Mouse (Mus musculus): ENCODE measurements at regions not wholly inside any gene's neighbourhood (a gene's known extent, or its start where the extent isn't known, plus 50 kb on each side); places are given as distances from the start of the nearest gene placed in this dataset.

GRCm38 (mm10) chr12:70547199-70547598, 94.3 kb downstream of the Tmx1 start:
- no peaks in the 10 kb centered on the region for H3K36me3 ChIP-seq

GRCm38 (mm10) chr12:70549296-70549695, 96.4 kb downstream of the Tmx1 start:
- no peak overlapping the region for H3K4me3 ChIP-seq
- no peak overlapping the region for H3K4me2 ChIP-seq
- 79% methylated on average over 9 of the region's 9 CpGs for WGBS
- H3K9me3 ChIP-seq, result no peaks in the 10 kb centered on the region
- peaks cover 8% of the 10 kb centered on the region for H3K4me1 ChIP-seq
- no peaks in the 10 kb centered on the region for H3K27me3 ChIP-seq (replicated peaks)
- ATAC-seq (ENCODE audit: extremely low read depth, insufficient number of reproducible peaks, low FRiP score, low TSS enrichment), result no peak
- no peak overlapping the region for H3K27ac ChIP-seq (replicated peaks)
- H3K36me3 ChIP-seq, result no peaks in the 10 kb centered on the region
- H3K9ac ChIP-seq, result no peak overlapping the region

More at GRCm38 (mm10) chr12:70547199-70547598, 94.3 kb downstream of the Tmx1 start:
- no peak overlapping the region for H3K27ac ChIP-seq (replicated peaks)
- no peak overlapping the region for H3K4me2 ChIP-seq
- 63% methylated on average over 6 of the region's 6 CpGs for WGBS
- peaks cover 25% of the 10 kb centered on the region for H3K4me1 ChIP-seq
- H3K9me3 ChIP-seq, result no peaks in the 10 kb centered on the region
- no peak overlapping the region for H3K9ac ChIP-seq
- H3K4me3 ChIP-seq, result no peak overlapping the region
- no peak for ATAC-seq (ENCODE audit: extremely low read depth, insufficient number of reproducible peaks, low FRiP score, low TSS enrichment)
- H3K27me3 ChIP-seq (replicated peaks), result no peaks in the 10 kb centered on the region

- Histone ChIP-seq H3K9me3 (no peaks in the 10 kb centered on the region), H3K4me1 (peaks cover 29% of the 10 kb centered on the region), H3K9ac (no peak overlapping the region), H3K27ac (replicated peaks) (no peak overlapping the region), H3K27me3 (replicated peaks) (no peaks in the 10 kb centered on the region), H3K4me3 (no peak overlapping the region), H3K4me2 (no peak overlapping the region), H3K36me3 (no peaks in the 10 kb centered on the region)
- no peak for ATAC-seq (ENCODE audit: extremely low read depth, insufficient number of reproducible peaks, low FRiP score, low TSS enrichment)
- 84% methylated on average over 6 of the region's 6 CpGs for WGBS
Measured at GRCm38 (mm10) chr12:70553866-70554265, 101.0 kb downstream of the Tmx1 start.

- H3K9me3 ChIP-seq, result no peaks in the 10 kb centered on the region
- H3K27me3 ChIP-seq (replicated peaks), result no peaks in the 10 kb centered on the region
- no peak overlapping the region for H3K9ac ChIP-seq
- no peak overlapping the region for H3K4me3 ChIP-seq
- no peak overlapping the region for H3K4me2 ChIP-seq
- WGBS, result 72% methylated on average over 7 of the region's 7 CpGs
- no peak for ATAC-seq (ENCODE audit: extremely low read depth, insufficient number of reproducible peaks, low FRiP score, low TSS enrichment)
- no peaks in the 10 kb centered on the region for H3K36me3 ChIP-seq
- peaks cover 29% of the 10 kb centered on the region for H3K4me1 ChIP-seq
- H3K27ac ChIP-seq (replicated peaks), result no peak overlapping the region
Measured at GRCm38 (mm10) chr12:70554586-70554985, 101.7 kb downstream of the Tmx1 start.

- peak overlapping the region; percentile 70 for H3K27ac ChIP-seq (replicated peaks)
- no peaks in the 10 kb centered on the region for H3K36me3 ChIP-seq
- peaks cover 29% of the 10 kb centered on the region for H3K4me1 ChIP-seq
- 18% methylated on average over 3 of the region's 3 CpGs for WGBS
- H3K4me2 ChIP-seq, result no peak overlapping the region
- no peaks in the 10 kb centered on the region for H3K27me3 ChIP-seq (replicated peaks)
- H3K4me3 ChIP-seq, result no peak overlapping the region
- ATAC-seq (ENCODE audit: extremely low read depth, insufficient number of reproducible peaks, low FRiP score, low TSS enrichment), result no peak
- H3K9ac ChIP-seq, result no peak overlapping the region
- H3K9me3 ChIP-seq, result no peaks in the 10 kb centered on the region
Measured at GRCm38 (mm10) chr12:70555723-70556122, 102.8 kb downstream of the Tmx1 start.

- WGBS, result 23% methylated on average over 6 of the region's 6 CpGs
- no peak for ATAC-seq (ENCODE audit: extremely low read depth, insufficient number of reproducible peaks, low FRiP score, low TSS enrichment)
- peak overlapping the region; percentile 70 for H3K27ac ChIP-seq (replicated peaks)
Measured at GRCm38 (mm10) chr12:70556820-70557219, 103.9 kb downstream of the Tmx1 start.

GRCm38 (mm10) chr12:70563446-70563845, 110.6 kb downstream of the Tmx1 start:
- H3K4me1 ChIP-seq, result no peaks in the 10 kb centered on the region
- no peaks in the 10 kb centered on the region for H3K9me3 ChIP-seq
- no peak for ATAC-seq (ENCODE audit: extremely low read depth, insufficient number of reproducible peaks, low FRiP score, low TSS enrichment)
- H3K4me3 ChIP-seq, result no peak overlapping the region
- H3K27ac ChIP-seq (replicated peaks), result no peak overlapping the region
- no peak overlapping the region for H3K9ac ChIP-seq
- 78% methylated on average over 4 of the region's 4 CpGs for WGBS
- no peaks in the 10 kb centered on the region for H3K27me3 ChIP-seq (replicated peaks)
- H3K36me3 ChIP-seq, result no peaks in the 10 kb centered on the region
- H3K4me2 ChIP-seq, result no peak overlapping the region

More at GRCm38 (mm10) chr12:70556820-70557219, 103.9 kb downstream of the Tmx1 start:
- Histone ChIP-seq H3K9me3 (no peaks in the 10 kb centered on the region), H3K36me3 (no peaks in the 10 kb centered on the region), H3K4me3 (no peak overlapping the region), H3K4me1 (peaks cover 29% of the 10 kb centered on the region), H3K9ac (no peak overlapping the region), H3K4me2 (peak overlapping the region; percentile 29), H3K27me3 (replicated peaks) (no peaks in the 10 kb centered on the region)

GRCm38 (mm10) chr12:70575665-70576064, 122.8 kb downstream of the Tmx1 start:
- Histone ChIP-seq H3K27me3 (replicated peaks) (no peaks in the 10 kb centered on the region), H3K4me1 (peaks cover 7% of the 10 kb centered on the region; the same call in 1 of the 2 replicates), H3K4me2 (no peak overlapping the region), H3K9ac (no peak overlapping the region), H3K27ac (replicated peaks) (no peak overlapping the region), H3K4me3 (no peak overlapping the region), H3K36me3 (no peaks in the 10 kb centered on the region), H3K9me3 (no peaks in the 10 kb centered on the region)
- 66% methylated on average over 7 of the region's 7 CpGs for WGBS
- ATAC-seq (ENCODE audit: extremely low read depth, insufficient number of reproducible peaks, low FRiP score, low TSS enrichment), result no peak

GRCm38 (mm10) chr12:70577769-70578168, 124.9 kb downstream of the Tmx1 start:
- Histone ChIP-seq H3K27ac (replicated peaks) (no peak overlapping the region), H3K27me3 (replicated peaks) (no peaks in the 10 kb centered on the region), H3K4me2 (no peak overlapping the region), H3K9me3 (0 out of 2 replicates have a peak, but pooled peaks cover 2% of the 10 kb centered on the region), H3K4me3 (no peak overlapping the region), H3K4me1 (peaks cover 7% of the 10 kb centered on the region; the same call in 1 of the 2 replicates), H3K36me3 (no peaks in the 10 kb centered on the region), H3K9ac (no peak overlapping the region)
- no peak for ATAC-seq (ENCODE audit: extremely low read depth, insufficient number of reproducible peaks, low FRiP score, low TSS enrichment)
- WGBS, result 36% methylated on average over 4 of the region's 4 CpGs

- H3K27ac ChIP-seq (replicated peaks), result no peak overlapping the region
- 0 out of 2 replicates have a peak, but pooled peaks cover 8% of the 10 kb centered on the region for H3K9me3 ChIP-seq
- no peak for ATAC-seq (ENCODE audit: extremely low read depth, insufficient number of reproducible peaks, low FRiP score, low TSS enrichment)
- no peaks in the 10 kb centered on the region for H3K27me3 ChIP-seq (replicated peaks)
- no peak overlapping the region for H3K4me3 ChIP-seq
- H3K9ac ChIP-seq, result no peak overlapping the region
- H3K4me2 ChIP-seq, result no peak overlapping the region
- H3K36me3 ChIP-seq, result no peaks in the 10 kb centered on the region
- H3K4me1 ChIP-seq, result peaks cover 7% of the 10 kb centered on the region; the same call in 1 of the 2 replicates
- 77% methylated on average over 8 of the region's 8 CpGs for WGBS
Measured at GRCm38 (mm10) chr12:70579328-70579905, 126.5 kb downstream of the Tmx1 start.

GRCm38 (mm10) chr12:70586181-70586580, 133.3 kb downstream of the Tmx1 start:
- Histone ChIP-seq H3K9ac (no peak overlapping the region), H3K27ac (replicated peaks) (no peak overlapping the region), H3K4me3 (no peak overlapping the region), H3K27me3 (replicated peaks) (no peaks in the 10 kb centered on the region), H3K4me2 (no peak overlapping the region), H3K4me1 (peaks cover 8% of the 10 kb centered on the region), H3K9me3 (0 out of 2 replicates have a peak, but pooled peaks cover 8% of the 10 kb centered on the region), H3K36me3 (no peaks in the 10 kb centered on the region)
- ATAC-seq (ENCODE audit: extremely low read depth, insufficient number of reproducible peaks, low FRiP score, low TSS enrichment), result no peak
- WGBS, result 36% methylated on average over 2 of the region's 2 CpGs

- Histone ChIP-seq H3K36me3 (no peaks in the 10 kb centered on the region), H3K4me2 (no peak overlapping the region), H3K9ac (no peak overlapping the region), H3K27me3 (replicated peaks) (no peaks in the 10 kb centered on the region), H3K27ac (replicated peaks) (no peak overlapping the region), H3K4me3 (no peak overlapping the region), H3K9me3 (0 out of 2 replicates have a peak, but pooled peaks cover 1% of the 10 kb centered on the region), H3K4me1 (peaks cover 8% of the 10 kb centered on the region)
- ATAC-seq (ENCODE audit: extremely low read depth, insufficient number of reproducible peaks, low FRiP score, low TSS enrichment), result no peak
- WGBS, result 39% methylated on average over 3 of the region's 3 CpGs
Measured at GRCm38 (mm10) chr12:70588234-70588633, 135.3 kb downstream of the Tmx1 start.

All from heart, embryonic 13.5 days (tissue).